Mouse (Mus musculus): ENCODE measurements around the gene Eef2k.
"Not testable (repeated sequence)": the region's sequence is repeated elsewhere in the genome, so short reads cannot be mapped to it uniquely, and the experiment has no call there.

The Eef2k gene

DNA sequence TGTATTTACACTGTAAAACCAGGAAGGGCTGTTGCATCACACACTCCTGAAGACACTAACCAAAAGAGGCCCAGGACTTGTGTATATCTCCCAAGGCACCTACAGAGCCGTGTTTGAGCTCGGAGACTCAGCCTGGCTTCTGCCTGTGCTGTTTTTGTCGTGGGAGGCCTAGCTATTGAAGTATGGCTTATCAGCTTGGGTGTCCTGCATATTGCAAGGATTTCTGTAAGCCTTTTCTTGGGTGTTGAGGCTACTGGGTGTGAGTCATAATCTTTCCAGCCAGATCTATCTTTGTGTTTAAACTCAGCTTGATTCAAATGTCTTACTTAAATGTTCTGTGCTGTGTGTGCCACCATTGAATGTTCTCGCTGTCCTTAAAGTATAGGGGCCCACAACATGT lies 93.9 kb downstream of the Eef2k start:
- peak; percentile 40 to 43 for DNase-seq (ENCODE audit: low spot score in 2 of 2)

GRCm38 (mm10) chr7:120938206-120938605 lies 95.6 kb downstream of the Eef2k start:
- no peak for DNase-seq (ENCODE audit: low spot score in 2 of 2)

- no peak for DNase-seq (ENCODE audit: low spot score in 2 of 2)
Observed at GRCm38 (mm10) chr7:120940343-120940742, 97.7 kb downstream of the Eef2k start.

DNA sequence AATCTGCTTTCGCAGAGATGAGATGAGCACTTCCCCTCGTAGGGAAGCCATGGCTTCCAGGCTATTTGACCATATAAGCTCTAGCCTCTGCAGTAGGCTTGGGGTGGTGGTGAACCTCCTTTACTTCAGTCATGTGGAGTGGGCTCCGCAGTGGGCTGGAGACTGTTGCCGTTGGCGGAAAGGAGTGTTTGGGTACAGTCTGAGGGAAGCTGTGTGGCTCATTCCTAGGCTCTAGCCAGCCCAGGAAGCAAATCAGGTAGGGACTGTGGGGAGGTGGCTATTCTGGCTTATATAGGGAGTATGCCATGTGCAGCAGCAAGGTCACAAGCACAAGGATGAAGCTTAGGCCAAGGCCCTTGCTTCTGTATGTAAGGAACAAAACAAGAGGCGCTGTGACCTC lies 98.6 kb downstream of the Eef2k start:
- DNase-seq (ENCODE audit: low spot score in 2 of 2), result no peak

- no peak for DNase-seq (ENCODE audit: low spot score in 2 of 2)
Observed at GRCm38 (mm10) chr7:120942506-120942905, 99.9 kb downstream of the Eef2k start.

DNA sequence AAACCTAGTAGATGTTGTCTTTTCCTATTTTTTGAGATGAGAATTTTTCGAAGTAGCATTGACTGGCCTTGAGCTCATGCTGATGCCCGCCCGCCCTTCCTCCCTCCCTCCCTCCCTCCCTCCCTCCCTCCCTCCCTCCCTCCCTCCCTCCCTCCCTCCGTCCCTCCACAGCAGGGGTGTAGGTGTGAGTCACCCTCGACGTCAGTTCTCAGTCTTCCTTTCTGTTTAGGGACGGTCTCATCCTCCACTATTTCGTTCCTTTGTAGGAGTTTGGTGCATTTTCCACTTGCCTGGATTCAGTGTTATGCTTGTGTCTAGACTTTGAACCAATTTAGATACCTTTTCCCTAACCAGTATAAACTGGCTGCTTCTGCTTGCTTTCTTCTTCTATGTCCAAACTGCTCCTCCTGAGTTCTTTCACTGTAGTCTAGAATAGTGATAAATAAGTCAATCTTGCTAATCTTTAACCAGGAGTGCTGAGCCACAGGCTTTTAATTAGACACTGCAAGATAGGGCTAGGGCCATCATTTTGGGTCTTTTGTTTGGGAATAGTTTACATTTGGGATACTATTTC lies 101.4 kb downstream of the Eef2k start:
- no peak for DNase-seq (ENCODE audit: low spot score in 2 of 2)

DNA sequence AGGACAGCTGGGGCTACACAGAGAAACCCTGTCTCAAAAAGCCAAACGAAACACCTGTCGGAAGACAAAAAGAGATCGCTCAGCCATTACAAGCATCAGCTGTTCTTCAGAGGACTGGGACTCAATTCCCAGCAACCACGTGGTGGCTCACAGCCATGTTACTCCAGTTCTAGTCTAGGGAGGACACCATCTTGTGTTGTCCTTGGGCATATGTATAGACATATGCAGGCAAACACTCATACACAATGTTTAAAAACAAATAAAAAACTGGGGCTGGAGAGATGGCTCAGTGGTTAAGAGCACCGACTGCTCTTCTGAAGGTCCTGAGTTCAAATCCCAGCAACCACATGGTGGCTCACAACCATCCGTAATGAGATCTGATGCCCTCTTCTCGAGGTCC lies 111.0 kb downstream of the Eef2k start:
- not testable (repeated sequence) for DNase-seq (ENCODE audit: low spot score in 2 of 2)
